Mouse (Mus musculus) small intestine, adult 2 months (tissue): ENCODE measurements at regions not wholly inside any gene's neighbourhood (a gene's known extent, or its start where the extent isn't known, plus 50 kb on each side); places are given as distances from the start of the nearest gene placed in this dataset.

ENCODE experiments used
- CTCF ChIP-seq: fragments of 200-500 bp; IDR thresholded peaks from 2 replicates; pipeline ENCODE4 v1.5.1; 2012; ENCODE audit warnings: low read depth, mild to moderate bottlenecking, control low read depth, inconsistent platforms, low read length, moderate library complexity, mixed read lengths; ENCODE audit not compliant: insufficient replicate concordance, insufficient read length; ENCODE audit errors: extremely low read depth
- POLR2A ChIP-seq: fragments of 200-500 bp; IDR thresholded peaks from 2 replicates; pipeline ENCODE4 v1.6.1; 2012; ENCODE audit warnings: low read depth, mild to moderate bottlenecking, control low read depth, inconsistent platforms, low read length, moderate library complexity

DNA sequence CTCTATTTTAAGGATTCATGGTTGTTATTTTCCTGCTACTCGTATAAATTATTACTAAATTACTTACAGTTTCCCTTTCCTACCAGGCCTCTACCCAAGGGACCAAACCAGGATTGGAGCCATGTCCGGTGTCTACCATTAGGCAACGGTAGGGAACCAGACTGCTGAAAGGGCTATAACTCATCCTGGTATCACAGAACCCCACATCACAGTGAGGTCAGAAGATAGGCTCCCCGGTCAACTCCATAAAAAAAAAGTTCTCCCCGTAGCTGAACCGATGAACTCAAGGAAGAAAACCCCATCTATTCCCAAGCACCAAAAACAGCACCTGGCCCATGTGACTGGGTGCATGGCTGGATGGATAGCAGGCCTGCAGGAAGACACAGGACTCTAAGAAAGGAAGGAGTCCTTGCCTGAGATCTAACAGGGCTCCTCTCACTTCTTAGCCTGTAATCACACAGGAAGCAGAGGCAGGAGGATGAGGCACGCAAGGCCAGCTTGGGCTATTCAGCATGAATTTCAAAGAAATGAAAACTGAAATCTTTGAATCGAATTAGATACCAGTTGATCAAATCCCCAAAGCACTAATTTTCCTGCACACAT is 150.6 kb upstream of the Smim15 start:
- TF ChIP-seq CTCF (no peak), POLR2A (no peak)
